Mouse (Mus musculus): Measurements from ENCODE around the gene Ifitm1. TPM values are rescaled to one million over a fixed set of nuclear protein-coding genes. Genes with fewer than 3 reads are reported as not detected.
"Not testable (repeated sequence)": the region's sequence is repeated elsewhere in the genome, so short reads cannot be mapped to it uniquely, and the experiment has no call there.

Gene Ifitm1
- total and polyA plus RNA-seq, 2 experiments from 2014 or later: 4.1 to 23.1 TPM

- no peak for ATAC-seq (ENCODE audit: insufficient read depth, low read depth)
- WGBS: 21% methylated on average over 7 of the region's 7 CpGs
Measured at GRCm38 (mm10) chr7:140970931-140971330, 3.9 kb downstream of the Ifitm1 start.

DNA sequence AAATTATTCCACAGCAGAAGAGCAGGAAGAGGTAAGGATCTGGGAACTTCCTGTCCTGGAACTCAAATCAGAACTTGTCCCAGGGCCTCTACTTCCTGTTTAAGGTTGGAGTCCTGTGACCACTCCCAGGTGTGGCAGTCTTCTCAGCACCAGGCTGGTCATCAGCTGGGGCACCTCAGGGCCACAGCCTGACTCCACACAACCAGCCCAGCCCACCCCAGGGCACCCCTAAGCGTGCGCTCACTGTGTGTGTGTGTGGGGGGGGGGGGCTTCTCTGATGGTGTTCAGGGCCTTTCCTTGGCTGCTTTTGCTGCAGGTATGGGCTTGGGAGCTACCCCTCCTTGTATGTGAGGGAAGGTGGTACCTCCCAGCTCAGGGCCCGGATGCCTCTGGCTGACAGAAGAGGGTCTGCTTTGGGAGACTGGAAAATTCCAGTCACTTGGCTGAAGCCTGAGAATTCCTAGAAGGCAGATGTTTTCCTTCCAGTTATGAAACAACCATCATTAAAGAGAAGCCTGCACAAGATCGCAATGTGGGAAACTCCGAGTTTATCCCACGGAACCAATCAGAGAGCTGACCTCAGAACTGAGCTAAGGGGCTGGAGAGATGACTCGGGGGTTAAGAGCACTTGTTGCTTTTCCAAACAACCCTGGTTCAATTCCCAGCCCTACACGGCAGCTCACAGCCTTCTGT is 4.6 kb downstream of the Ifitm1 start:
- Histone ChIP-seq H3K27me3 (ENCODE audit: control insufficient read depth, insufficient read depth, low read length) (0 out of 2 replicates have a peak, but pooled peaks cover 16% of the 10 kb centered on the region), H3K36me3 (replicated peaks; ENCODE audit: control insufficient read depth, insufficient read depth, low read length) (no peaks in the 10 kb centered on the region), H3K9ac (replicated peaks; ENCODE audit: low read depth, low read length) (no peak overlapping the region), H3K27ac (ENCODE audit: low read depth) (peak overlapping the region; percentile 66), H3K4me2 (ENCODE audit: low read depth, low read length) (no peak overlapping the region), H3K4me3 (ENCODE audit: low read depth, low read length) (no peak overlapping the region), H3K4me1 (ENCODE audit: control insufficient read depth, insufficient read depth) (peaks cover 6% of the 10 kb centered on the region; the same call in 1 of the 2 replicates), H3K9me3 (replicated peaks; ENCODE audit: control insufficient read depth, low read length) (no peaks in the 10 kb centered on the region)
- peak; percentile 60; the same call in 1 of the 2 replicates for ATAC-seq (ENCODE audit: insufficient read depth, low read depth)
- TF ChIP-seq EP300 (IDR thresholded peaks at IDR 0.05; ENCODE audit: low read depth) (no peak), CTCF (IDR thresholded peaks at IDR 0.05; ENCODE audit: low read depth) (no peak)
- DNase-seq (ENCODE audit: low spot score): no peak
- WGBS: 56% methylated on average over 8 of the region's 8 CpGs

More at GRCm38 (mm10) chr7:140970931-140971330, 3.9 kb downstream of the Ifitm1 start:
- H3K4me2 ChIP-seq (ENCODE audit: low read depth, low read length): no peak overlapping the region
- H3K9me3 ChIP-seq (replicated peaks; ENCODE audit: control insufficient read depth, low read length): no peaks in the 10 kb centered on the region
- H3K9ac ChIP-seq (replicated peaks; ENCODE audit: low read depth, low read length): no peak overlapping the region
- DNase-seq (ENCODE audit: low spot score): no peak
- 0 out of 2 replicates have a peak, but pooled peaks cover 16% of the 10 kb centered on the region for H3K27me3 ChIP-seq (ENCODE audit: control insufficient read depth, insufficient read depth, low read length)
- TF ChIP-seq CTCF (IDR thresholded peaks at IDR 0.05; ENCODE audit: low read depth) (no peak), EP300 (IDR thresholded peaks at IDR 0.05; ENCODE audit: low read depth) (no peak)
- no peak overlapping the region for H3K4me3 ChIP-seq (ENCODE audit: low read depth, low read length)
- peaks cover 6% of the 10 kb centered on the region; the same call in 1 of the 2 replicates for H3K4me1 ChIP-seq (ENCODE audit: control insufficient read depth, insufficient read depth)
- peak overlapping the region; percentile 66; the same call in 1 of the 2 replicates for H3K27ac ChIP-seq (ENCODE audit: low read depth)
- H3K36me3 ChIP-seq (replicated peaks; ENCODE audit: control insufficient read depth, insufficient read depth, low read length): no peaks in the 10 kb centered on the region

DNA sequence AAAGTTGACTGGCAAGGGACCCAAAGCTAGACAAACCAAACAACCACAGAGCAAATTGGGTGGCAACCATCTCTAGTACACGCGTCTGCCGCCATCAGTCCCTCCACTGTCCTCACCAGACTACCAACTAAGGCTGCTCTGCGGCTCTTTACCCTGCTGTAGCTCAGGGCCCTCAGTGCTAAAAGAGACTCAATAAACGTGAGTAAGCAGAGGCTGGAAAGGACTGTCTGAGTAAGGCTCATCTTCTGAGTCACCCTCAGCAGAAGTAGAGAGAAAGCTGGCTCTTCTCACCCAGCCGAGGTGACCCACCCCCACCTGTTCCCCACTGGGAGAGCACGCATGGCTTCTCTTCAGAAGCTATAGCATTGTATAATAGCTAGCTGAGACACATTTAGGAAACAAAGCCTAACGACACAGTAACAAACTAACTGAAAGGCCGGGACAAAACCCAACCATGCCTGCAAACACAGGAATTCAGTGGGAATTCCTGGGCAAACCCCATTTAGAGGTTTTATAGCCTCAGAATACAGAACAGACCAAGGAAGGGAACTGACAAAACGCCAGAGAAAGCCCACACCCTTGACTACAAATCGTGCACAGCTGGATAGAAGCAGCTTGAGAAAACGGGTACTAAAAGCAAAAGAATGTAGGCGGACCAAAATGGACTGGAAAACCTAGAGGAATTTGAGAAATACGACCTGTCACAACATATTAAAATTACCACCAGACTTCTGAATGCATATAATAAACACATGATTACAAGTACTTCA is 6.6 kb downstream of the Ifitm1 start:
- H3K27me3 ChIP-seq (ENCODE audit: control insufficient read depth, insufficient read depth, low read length): 0 out of 2 replicates have a peak, but pooled peaks cover 16% of the 10 kb centered on the region
- 51% methylated on average over 14 of the region's 14 CpGs for WGBS
- H3K9ac ChIP-seq (replicated peaks; ENCODE audit: low read depth, low read length): no peak overlapping the region

DNA sequence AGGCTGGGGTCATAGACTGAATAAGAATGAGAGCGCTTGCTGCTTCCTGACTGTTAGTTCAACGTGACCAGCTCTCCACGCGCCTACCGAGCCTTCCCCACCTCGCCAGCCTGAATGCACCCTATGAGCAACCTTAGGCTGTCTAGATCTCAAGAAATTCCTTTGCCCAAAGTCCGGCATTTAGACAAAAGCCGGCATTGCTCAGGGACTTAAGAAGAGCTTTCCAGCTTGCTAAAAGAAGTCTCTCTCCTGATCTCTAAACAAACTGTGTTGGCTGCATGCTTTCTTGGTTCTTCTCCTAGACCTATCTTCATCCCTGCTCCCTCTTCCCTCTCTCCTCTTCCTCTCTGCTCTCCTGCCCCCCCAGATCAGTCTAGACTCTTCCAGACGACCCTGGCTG is 7.9 kb downstream of the Ifitm1 start:
- TF ChIP-seq CTCF (IDR thresholded peaks at IDR 0.05; ENCODE audit: low read depth) (no peak), EP300 (IDR thresholded peaks at IDR 0.05; ENCODE audit: low read depth) (no peak)
- DNase-seq (ENCODE audit: low spot score) (no peak), ATAC-seq (ENCODE audit: insufficient read depth, low read depth) (no peak)
- Histone ChIP-seq H3K4me1 (ENCODE audit: control insufficient read depth, insufficient read depth) (peaks cover 6% of the 10 kb centered on the region; the same call in 1 of the 2 replicates), H3K27ac (ENCODE audit: low read depth) (no peak overlapping the region), H3K27me3 (ENCODE audit: control insufficient read depth, insufficient read depth, low read length) (0 out of 2 replicates have a peak, but pooled peaks cover 11% of the 10 kb centered on the region), H3K4me2 (ENCODE audit: low read depth, low read length) (no peak overlapping the region), H3K9ac (replicated peaks; ENCODE audit: low read depth, low read length) (no peak overlapping the region), H3K4me3 (ENCODE audit: low read depth, low read length) (no peak overlapping the region), H3K36me3 (replicated peaks; ENCODE audit: control insufficient read depth, insufficient read depth, low read length) (no peaks in the 10 kb centered on the region), H3K9me3 (replicated peaks; ENCODE audit: control insufficient read depth, low read length) (no peaks in the 10 kb centered on the region)
- WGBS: 8% methylated on average over 9 of the region's 9 CpGs

More for the DNA sequence above, 6.6 kb downstream of the Ifitm1 start:
- no peaks in the 10 kb centered on the region for H3K9me3 ChIP-seq (replicated peaks; ENCODE audit: control insufficient read depth, low read length)
- H3K36me3 ChIP-seq (replicated peaks; ENCODE audit: control insufficient read depth, insufficient read depth, low read length): no peaks in the 10 kb centered on the region
- ATAC-seq (ENCODE audit: insufficient read depth, low read depth) (no peak), DNase-seq (ENCODE audit: low spot score) (no peak)
- no peak overlapping the region for H3K4me2 ChIP-seq (ENCODE audit: low read depth, low read length)
- no peak overlapping the region for H3K27ac ChIP-seq (ENCODE audit: low read depth)
- no peak for TF ChIP-seq EP300 (IDR thresholded peaks at IDR 0.05; ENCODE audit: low read depth)
- TF ChIP-seq CTCF (IDR thresholded peaks at IDR 0.05; ENCODE audit: low read depth): no peak
- H3K4me3 ChIP-seq (ENCODE audit: low read depth, low read length): no peak overlapping the region
- H3K4me1 ChIP-seq (ENCODE audit: control insufficient read depth, insufficient read depth): peaks cover 6% of the 10 kb centered on the region; the same call in 1 of the 2 replicates

DNA sequence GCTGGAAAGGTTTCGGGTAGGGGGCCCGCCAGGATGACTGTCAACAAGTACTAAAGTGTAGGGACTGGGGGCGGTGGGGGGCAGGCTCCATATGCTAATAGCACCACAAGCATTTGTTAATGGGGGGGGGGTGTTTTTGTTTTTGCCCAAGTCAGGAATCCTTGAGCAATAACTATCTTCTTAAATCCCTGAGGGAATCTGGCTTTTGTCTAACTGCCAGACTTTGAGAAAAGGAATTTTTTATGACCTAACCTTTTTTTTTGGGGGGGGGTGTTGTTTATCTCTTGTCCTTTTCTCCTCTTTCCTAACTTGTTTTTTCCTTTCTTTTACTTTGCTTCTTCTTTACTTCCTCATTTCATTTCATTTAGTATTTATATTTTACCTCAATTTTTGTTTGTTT is 8.4 kb downstream of the Ifitm1 start:
- H3K27me3 ChIP-seq (ENCODE audit: control insufficient read depth, insufficient read depth, low read length): 0 out of 2 replicates have a peak, but pooled peaks cover 9% of the 10 kb centered on the region
- no peak overlapping the region for H3K4me3 ChIP-seq (ENCODE audit: low read depth, low read length)
- H3K4me2 ChIP-seq (ENCODE audit: low read depth, low read length): no peak overlapping the region
- peaks cover 6% of the 10 kb centered on the region; the same call in 1 of the 2 replicates for H3K4me1 ChIP-seq (ENCODE audit: control insufficient read depth, insufficient read depth)
- TF ChIP-seq CTCF (IDR thresholded peaks at IDR 0.05; ENCODE audit: low read depth) (no peak), EP300 (IDR thresholded peaks at IDR 0.05; ENCODE audit: low read depth) (no peak)
- ATAC-seq (ENCODE audit: insufficient read depth, low read depth) (no peak), DNase-seq (ENCODE audit: low spot score) (no peak)
- no peak overlapping the region for H3K9ac ChIP-seq (replicated peaks; ENCODE audit: low read depth, low read length)
- H3K9me3 ChIP-seq (replicated peaks; ENCODE audit: control insufficient read depth, low read length): no peaks in the 10 kb centered on the region
- 30% methylated on average over 3 of the region's 3 CpGs for WGBS
- H3K27ac ChIP-seq (ENCODE audit: low read depth): no peak overlapping the region
- no peaks in the 10 kb centered on the region for H3K36me3 ChIP-seq (replicated peaks; ENCODE audit: control insufficient read depth, insufficient read depth, low read length)

GRCm38 (mm10) chr7:140976720-140977119 is 9.7 kb downstream of the Ifitm1 start:
- not testable (repeated sequence) for H3K27me3 ChIP-seq (ENCODE audit: control insufficient read depth, insufficient read depth, low read length); H3K9me3 ChIP-seq (replicated peaks; ENCODE audit: control insufficient read depth, low read length); H3K4me1 ChIP-seq (ENCODE audit: control insufficient read depth, insufficient read depth); H3K9ac ChIP-seq (replicated peaks; ENCODE audit: low read depth, low read length); H3K36me3 ChIP-seq (replicated peaks; ENCODE audit: control insufficient read depth, insufficient read depth, low read length); ATAC-seq (ENCODE audit: insufficient read depth, low read depth); DNase-seq (ENCODE audit: low spot score); H3K4me3 ChIP-seq (ENCODE audit: low read depth, low read length); H3K27ac ChIP-seq (ENCODE audit: low read depth); H3K4me2 ChIP-seq (ENCODE audit: low read depth, low read length)
- 78% methylated on average over 9 of the region's 9 CpGs for WGBS
